Mouse (Mus musculus): Measurements from ENCODE around the gene Adgb.

Gene Adgb

DNA sequence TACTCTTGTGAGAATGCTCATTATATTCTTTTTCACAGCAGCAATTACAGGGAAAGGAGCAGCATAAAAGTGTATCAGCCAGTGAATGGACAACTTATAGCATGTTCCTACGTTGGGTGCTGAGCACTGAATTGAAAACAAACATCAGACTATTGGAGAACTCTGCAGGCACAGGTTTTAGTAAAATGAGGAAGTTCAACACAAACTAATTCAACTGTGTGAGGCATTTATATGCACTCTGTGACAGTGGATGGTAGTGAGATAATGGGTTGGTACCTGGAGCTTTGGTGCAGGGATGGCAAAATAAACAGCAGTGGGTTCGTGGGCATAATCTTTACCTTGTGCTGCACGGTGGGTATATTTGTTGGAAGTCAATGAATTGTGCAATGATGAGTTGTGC lies 121.6 kb downstream of the Adgb start:
- no peak for DNase-seq (ENCODE audit: low spot score in 2 of 2)

DNA sequence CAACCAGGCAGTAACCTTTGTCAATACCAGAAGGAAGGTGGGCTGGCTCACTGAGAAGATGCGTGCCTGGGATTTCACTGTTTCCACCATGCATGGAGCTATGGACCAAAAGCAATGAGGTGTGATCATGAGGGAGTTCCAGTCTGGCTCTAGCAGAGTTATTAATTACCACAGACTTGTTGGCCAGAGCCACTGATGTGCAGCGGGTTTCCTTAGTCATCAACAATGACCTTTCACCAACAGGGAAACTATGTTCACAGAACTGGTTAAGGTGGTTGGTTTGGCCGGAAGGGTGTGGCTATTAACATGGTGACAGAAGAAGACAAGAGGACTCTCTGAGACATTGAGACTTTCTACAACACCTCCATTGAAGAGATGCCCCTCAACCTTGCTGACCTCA lies 128.2 kb downstream of the Adgb start:
- DNase-seq (ENCODE audit: low spot score in 2 of 2), result no peak

DNA sequence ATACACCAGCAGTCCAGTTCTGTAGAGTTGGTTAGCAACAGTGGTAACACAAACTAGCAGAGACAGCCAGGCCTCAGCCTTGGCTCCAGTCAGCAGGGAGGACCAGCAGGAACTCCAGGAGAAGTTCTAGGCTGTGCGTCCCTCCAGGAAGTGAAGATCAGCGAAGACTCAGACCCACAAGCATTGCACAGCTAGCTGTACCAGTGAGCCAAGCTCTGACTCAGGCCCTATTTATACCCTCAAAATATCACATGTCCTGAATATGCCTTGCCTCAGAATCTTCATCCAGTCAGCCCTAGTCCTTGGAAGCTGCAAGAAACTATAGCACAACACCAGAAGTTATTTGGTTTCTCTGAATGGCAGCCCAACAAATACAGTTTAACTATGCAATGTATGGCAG lies 146.6 kb downstream of the Adgb start:
- DNase-seq (ENCODE audit: low spot score in 2 of 2), result peak in 1 of 2 experiments; percentile 5

DNA sequence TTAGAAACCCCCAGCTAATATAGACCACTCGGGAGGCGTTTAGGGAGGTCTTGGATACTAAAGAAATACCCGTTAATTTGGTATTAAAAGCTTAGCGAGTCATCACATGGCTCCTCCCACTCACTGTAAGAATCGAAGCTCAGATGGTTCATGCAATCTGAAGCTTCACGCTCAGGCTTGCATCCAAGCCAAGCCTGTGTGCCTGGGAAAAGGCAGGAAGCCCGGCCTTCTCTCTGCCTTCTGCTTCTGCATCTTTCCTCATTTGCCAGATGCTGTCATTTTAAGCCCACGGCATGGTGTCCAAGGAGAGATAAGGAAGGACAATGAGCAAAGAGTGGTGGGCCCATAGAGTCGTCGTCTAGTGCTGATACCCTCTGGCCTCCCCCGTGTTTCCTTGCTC lies 149.2 kb downstream of the Adgb start:
- DNase-seq (ENCODE audit: low spot score in 2 of 2), result no peak

DNA sequence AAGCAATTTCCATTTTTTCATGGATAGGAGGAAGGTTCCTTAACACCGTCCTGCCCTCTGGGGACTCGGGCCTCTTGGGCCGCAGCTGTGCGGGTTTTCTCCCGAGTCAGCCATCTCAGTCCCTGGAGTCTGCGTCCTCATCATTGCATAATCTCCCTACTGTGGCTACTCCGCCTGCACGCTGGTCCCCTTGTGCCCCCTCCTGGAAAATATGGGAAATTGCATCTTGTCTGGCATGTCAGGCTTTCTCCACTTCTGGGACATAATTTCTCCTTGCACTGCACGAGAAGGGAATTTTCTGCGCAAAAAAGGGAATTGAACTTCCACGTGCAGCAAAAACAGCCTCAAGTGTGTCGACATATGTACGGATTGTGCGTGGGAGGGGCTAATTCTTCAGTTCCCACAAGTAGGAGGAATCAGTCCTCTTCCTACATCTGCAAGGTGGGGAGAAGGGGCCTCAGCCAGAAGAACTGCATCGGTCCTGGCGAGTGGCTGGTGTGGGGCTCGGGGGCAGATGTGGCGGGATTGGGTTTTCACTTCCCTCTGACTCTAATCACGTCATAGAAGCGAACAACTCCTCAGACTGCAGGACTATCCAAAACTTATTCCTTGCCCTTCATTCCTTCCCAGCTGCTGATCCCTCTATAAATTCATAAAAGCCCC lies 150.9 kb downstream of the Adgb start:
- peak; percentile 49 to 66 for DNase-seq (ENCODE audit: low spot score in 2 of 2)

DNA sequence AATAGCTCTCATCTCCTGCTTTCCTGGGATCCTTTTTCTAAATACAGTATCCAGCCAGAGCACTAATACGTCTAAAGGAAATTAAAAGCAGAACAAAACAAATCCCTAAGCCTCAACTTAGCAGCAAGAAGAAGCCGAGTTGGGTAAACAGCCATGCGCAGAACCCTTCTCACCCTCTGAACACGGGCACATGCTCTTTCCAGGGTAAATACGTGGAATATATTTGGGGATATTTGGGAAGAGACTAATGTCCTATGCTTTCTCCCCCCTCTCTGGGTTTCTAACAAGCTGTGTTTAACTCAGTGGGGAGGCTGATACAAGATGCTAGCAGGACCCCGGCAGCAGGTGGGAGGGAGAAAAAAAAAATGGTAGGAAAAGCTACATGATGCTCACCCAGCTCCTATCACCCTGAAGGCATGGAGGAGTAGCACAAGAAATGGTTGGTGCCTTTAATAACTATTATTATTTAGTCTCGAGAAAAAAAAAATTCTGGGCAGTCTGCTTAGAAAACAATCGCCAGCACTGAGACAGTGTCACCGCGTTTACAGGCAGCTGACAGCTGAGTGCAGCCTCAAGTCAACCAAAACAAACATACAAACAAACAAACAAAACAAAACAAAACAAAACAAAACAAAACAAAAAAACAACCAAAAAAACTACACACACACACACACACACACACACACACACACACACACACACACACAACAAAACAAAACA lies 151.6 kb downstream of the Adgb start:
- DNase-seq (ENCODE audit: low spot score in 2 of 2), result no peak

DNA sequence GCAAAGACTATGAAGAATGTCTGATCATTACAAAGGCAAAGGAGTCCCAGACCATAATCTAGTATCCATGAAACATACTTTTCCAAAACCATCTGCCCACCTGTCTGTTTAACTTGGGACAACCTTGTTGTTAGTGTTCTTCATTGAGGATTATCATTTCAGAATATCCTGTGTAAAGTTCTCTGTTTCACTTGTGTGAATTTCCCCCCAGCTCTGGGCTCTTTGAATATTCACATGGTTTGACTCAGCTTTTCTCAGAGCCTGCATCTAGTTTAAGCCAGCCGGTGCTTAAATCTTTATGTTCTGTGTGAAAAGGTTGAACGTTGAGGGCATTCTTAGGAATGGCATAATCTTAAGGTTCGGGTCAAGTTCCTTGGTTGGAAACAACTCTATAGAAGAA lies 154.0 kb downstream of the Adgb start:
- DNase-seq (ENCODE audit: low spot score in 2 of 2), result no peak

DNA sequence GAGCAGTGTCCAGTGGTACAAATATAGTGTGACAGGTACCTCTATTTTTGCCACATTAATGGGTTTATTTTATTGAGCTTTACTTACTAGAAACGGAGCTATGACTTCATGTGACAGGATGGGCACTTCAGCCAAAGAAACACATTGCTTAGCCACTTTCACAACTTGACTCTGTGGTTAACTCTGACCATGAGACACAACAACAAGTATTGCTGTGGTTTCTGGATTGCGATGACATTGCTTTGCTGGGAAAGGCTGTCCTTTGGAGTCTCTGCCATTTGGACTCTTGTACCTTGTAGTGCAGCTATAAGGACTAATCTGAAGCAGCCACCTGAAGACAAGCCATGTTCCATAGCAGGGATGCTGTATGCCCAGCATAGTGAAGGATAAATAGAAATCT lies 156.5 kb downstream of the Adgb start:
- no peak for DNase-seq (ENCODE audit: low spot score in 2 of 2)

DNA sequence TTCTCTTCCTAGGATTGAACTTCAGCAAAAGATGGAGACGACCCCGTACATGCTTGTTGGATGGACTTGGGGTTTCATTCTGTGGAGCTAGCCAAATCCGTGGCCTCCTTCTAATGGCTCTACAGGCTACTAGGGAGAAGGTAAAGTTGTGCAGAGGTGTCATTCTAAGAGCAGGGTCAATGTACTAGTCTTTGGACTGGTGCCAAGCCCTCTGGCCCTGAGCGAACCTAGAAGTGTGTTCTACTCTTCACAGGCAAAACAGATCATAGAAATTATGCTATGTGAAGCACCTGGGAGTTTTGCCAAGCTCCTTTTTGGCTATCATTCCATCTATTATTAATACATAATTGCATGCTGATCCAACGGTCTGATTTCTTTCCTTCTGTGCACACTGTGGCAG lies 157.6 kb downstream of the Adgb start:
- DNase-seq (ENCODE audit: low spot score in 2 of 2), result no peak

DNA sequence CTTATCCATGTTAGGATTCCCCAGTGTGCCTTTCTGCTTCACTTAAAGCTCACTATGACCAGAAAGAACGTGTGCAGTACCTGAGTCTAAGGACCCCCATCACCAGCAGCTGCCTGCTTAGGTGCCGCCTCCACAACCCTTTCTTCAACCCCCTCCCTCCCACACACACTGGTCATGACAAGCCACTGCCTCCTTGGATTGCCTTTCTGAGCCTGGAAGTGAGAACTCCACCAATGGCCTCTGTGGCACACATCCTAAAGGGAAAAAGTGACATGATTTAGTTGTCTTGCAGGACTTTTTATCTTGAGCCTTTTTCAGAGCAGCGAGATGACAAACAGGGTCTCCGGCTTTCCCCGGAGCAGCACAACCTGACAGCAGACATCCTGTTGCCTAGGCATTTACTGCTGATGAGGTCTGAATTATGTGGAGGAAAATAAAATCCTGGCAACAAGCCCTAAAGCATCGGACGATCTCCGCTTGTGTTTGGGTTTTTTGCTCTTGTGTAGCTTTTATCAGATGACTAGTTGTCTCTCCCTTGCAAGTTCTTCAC lies 162.2 kb downstream of the Adgb start:
- DNase-seq (ENCODE audit: low spot score in 2 of 2), result no peak

DNA sequence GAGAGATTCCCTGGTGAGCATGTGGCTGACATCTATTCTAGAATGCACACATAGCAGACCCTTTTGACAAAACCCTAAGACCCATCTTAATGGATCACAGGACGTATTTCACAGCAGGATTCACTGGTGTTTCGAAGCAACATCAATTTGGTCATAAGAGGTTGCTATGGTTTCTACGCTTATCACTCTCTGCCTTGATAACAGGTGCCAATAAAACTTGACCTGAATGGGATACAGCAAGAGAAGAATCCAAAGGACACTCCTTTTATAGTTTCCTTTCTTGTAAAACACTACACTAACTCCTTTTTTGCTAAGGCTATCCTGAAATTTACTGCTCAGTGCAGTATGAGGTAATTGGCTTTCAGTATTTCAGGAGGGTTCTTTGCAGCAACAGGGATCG lies 163.1 kb downstream of the Adgb start:
- DNase-seq (ENCODE audit: low spot score in 2 of 2), result no peak

DNA sequence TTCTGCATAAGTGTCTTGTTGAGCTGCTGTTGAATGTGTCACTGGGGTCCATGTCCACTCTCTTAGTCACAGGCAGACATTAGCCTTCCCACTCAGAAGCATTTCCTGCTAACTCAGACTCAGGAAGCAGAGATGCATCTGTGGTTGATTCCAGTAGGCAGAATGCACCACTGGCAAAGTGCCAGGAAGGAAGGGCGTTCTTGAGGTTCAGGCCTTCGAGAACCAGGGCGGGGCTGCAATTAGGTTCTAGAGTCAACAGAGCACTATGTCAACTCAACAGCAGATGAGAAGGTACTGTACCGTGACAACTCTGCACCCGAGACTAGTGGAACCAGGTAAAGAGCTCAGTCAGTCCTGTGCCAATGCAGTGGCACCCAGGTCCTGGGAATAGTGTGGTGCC lies 164.7 kb downstream of the Adgb start:
- no peak for DNase-seq (ENCODE audit: low spot score in 2 of 2)

DNA sequence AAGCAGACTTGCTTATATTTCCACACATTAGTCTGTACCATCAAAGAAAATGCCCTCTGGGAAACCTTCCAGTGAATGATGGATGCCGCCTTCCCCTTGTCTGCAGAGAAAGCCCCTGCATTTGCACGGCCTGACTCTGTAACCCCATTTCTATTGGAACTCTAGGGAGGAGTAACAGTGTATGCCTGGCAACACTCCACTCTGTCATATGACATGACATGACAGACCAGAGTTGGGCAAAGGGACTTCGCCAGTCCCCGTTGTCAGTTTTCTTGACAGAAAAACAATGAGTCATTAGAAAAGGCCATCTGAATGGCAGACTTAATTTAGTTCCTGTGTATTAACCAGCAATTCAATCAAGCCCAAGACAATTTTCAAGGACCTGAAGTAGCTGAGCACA lies 167.8 kb downstream of the Adgb start:
- no peak for DNase-seq (ENCODE audit: low spot score in 2 of 2)

DNA sequence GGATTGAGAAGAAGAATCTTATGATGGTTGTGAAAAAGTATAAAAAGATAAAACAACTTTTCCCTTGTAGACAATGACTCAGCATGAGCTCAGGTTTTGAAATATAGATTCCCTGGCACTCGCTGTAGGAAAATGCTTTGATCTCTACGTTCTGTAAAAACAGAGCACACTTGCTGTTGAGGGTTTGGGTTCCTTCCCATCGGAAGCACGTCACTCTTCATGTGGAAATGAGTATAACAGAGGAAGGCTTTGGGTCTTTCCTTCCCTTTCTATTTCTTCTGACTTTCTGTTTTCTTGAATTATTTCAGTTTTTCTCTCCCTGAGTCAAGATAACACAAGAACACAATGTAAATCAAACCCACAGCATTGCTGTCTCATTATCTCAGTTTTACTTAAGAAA lies 170.4 kb downstream of the Adgb start:
- no peak for DNase-seq (ENCODE audit: low spot score in 2 of 2)

DNA sequence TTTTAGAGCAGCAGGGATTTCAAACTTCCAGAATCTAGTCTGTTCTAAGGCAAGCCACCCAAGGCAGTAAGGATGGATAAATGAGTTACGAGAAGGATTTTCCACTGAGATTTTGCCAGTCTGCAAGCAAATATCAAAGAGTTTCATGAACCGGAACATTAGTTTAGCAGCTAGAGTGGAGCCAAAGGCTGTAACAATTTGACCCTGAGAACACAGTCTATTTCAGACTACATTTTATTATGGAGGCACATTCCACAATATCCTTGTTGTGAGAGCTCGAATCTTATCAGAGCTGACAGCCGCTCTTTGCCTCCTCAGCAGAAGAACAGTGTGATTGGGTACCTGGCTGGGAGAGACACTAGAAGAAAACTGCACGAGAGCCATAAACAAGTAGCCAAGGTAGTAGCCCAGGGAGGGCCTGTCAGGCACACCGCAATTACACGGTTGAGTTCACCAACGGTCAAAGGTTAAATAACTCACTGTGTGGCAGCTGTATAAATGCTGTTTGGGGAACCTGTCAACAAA lies 171.1 kb downstream of the Adgb start:
- DNase-seq (ENCODE audit: low spot score in 2 of 2), result no peak

DNA sequence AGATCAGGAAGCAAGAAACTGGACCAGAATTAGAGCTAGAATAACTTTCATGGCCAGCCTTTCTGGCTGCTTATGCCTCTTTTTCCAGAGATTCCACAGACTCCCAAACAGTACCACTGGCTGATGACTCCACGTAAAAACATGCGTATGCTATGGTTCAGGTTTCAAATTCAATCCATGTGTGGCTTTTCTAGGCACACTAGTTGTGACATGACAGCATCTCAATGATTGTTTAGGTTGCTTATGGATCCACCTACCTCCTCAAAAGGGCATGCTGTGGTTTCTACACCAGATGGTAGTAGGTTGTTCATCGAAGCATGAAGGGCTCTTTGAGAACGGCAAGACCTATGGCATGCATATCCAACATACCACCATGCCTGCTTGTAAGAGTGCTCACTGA lies 172.1 kb downstream of the Adgb start:
- DNase-seq (ENCODE audit: low spot score in 2 of 2), result no peak

DNA sequence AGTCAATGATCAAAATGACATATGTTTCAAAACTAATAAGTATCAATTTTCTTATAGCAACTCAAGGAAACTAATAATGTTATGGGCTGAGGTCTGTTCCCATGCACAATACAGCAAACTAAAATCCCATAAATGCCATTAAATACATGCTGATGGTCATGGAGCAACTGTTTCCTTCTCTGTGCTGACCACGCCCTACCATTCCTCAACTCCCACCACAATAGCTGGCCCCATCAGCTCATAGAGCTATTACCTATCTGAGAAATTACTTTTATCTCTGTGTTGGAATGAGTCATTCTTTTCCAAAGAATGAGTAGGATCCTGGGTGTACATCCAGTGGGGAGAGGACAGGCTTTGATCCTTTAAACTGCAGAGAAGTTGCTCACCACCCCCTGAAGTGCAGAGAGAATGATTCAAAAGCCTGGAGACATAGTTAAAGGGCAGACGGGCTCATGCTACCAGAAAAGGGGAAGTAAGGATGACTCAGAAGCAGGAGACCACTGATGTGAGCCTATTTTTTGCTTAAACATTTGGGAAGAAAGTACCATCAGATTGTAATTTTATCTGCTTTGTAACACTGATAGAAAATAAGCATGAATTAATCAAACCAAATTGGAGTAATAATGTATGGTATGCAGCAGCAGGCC lies 184.8 kb downstream of the Adgb start:
- DNase-seq (ENCODE audit: low spot score in 2 of 2), result no peak
